Mouse (Mus musculus): ENCODE data around the gene Olfr186.
"Not testable (repeated sequence)": the region's sequence is repeated elsewhere in the genome, so short reads cannot be mapped to it uniquely, and the experiment has no call there.

Olfr186 gene

DNA sequence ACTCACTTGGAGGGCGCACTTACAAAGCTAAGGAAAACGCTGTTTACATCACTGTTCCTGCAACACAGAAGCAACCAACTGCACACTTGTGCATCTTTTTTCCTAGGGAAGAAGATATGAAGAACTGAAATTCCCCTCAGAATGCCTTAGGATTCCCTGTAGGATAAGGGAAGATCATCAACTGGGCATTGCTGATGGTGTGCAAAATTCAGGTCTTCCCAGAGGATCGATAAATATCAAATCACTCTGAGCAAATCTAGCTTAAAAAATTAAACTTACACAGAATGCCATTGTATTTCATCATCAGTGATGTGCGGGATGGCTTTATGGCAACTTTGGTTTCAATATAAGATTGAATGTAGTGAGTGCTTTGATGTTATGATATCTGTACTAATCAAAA is at the start of gene Olfr186:
Gene Olfr186, minus strand, starts transcription at position 101 of the 400 bp plus-strand sequence.
- DNase-seq, result no peak

DNA sequence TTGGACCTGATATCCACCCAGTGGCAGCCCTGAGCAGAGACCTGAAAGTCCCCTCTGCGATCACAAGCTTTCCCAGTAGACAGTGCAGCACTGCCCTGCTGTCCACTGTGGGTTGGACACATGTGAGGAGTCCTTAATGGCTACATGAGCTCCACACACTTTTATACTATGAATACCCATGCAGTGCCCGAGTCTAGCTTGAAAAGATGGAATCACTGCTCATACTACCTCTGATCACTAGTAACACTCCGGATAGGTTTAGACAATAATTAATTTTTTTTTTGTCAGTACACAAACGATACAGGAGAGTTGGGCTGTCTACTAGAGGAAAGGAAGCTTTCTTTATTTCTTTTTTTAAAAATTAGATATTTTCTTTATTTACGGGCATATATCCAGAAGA is 47.8 kb upstream of the Olfr186 start, which contains the start of gene Olfr190:
Gene Olfr190, minus strand, starts transcription at position 101 of the 400 bp plus-strand sequence.
- DNase-seq, result no peak

DNA sequence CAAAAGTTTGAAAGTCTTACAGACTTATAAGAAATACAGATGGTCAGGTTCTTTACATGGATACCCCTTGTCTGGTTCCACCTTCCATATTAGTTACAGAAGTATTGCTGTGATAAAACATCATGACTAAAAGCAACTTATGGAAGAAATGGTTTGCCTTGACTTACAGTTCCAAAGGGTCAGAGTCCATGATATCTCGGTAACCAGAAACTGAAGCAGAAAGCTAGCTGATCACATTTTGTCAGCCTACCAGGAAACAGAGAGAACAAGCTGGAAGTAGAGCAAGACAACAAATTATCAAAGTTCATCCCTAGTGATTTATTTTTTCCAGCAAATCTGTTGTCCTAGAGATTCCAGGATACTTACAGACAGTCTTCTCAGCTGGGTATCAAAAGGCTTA is 43.4 kb upstream of the Olfr186 start:
- no peak for DNase-seq

DNA sequence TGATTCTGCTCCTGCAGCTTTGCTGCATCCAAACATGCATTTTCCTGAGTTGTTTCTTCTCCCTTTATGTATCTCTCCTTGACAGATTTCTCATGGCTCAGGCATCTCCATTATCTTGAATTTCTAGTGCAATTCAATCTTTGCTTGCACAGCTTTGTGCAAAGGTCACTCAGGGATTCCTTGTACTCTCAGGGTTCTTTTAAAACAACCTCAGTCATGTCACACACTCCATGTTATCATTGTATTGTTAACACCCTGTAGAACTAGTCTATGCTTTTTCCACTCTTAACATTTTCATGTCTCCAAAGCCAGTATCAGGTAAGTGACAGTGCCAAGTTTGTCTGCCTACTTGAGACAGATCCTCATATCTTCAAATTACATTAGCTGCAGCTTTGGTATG is 41.7 kb upstream of the Olfr186 start:
- no peak for DNase-seq

DNA sequence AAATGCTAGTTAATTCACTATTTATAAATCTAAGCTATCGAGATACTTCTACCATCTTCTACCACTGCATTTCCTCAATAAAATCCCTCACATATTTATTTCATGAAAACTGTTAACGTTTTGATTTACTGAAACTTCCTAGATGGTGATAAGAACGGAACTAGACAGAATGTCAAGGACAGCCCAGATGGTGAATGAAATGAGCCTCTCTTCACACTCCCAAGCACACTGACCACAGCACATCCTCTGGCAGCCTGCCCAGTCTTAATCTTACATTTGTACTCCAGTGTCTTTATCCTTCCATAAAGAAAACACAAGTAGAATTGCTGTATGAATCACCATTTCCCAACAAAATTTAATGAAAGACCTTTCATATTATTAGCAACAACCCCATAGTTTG is 32.3 kb upstream of the Olfr186 start:
- DNase-seq, result not testable (repeated sequence)

DNA sequence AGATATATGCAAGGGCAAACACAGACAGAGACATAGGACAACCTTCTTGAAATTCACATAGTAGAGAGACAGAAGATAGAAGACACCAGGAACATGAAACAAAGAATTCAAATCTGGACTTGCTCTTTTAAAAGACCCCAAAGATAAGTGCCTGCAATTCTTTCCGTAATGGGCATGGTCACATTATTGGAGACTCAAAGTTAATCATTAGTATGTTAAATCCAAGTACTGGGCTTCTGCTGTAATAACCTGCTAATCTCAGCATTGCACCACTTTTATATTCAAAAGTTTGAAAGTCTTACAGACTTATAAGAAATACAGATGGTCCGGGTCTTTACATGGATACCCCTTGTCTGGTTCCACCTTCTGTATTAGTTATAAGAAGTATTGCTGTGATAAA is 19.2 kb upstream of the Olfr186 start:
- not testable (repeated sequence) for DNase-seq

DNA sequence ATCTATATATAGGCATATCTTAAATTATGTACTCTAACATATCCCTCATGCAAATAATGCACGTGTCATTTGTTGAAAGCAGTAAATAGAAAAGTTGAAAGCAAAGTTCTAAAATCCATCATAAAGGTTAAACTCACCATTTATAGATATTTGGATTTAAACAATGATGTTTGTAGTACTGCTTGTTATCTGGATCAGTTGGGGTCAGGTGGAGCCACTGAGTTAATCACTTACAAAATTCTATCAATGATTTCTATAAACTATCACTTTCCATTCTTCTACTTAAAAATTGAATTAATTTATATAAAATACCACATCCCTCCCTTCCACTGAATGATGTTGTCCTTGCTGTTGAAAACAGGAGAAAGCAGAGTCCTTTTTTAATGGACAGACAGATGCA is 18.8 kb upstream of the Olfr186 start:
- no peak for DNase-seq

DNA sequence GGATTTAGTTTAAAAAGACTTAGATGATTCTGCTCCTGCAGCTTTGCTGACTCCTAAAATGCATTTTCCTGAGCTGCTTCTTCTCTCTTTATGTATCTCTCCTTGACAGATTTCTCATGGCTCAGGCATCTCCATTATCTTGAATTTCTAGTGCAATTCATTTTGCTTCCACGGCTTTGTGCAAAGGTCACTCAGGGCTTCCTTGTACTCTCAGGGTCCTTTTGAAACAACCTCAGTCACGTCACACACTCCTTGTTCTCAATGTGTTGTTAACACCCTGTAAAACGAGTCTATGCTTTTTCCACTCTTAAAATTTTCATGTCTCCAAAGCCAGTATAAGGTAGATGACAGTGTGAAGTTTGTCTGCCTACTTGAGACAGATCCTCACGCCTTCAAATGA is 17.5 kb upstream of the Olfr186 start:
- no peak for DNase-seq

DNA sequence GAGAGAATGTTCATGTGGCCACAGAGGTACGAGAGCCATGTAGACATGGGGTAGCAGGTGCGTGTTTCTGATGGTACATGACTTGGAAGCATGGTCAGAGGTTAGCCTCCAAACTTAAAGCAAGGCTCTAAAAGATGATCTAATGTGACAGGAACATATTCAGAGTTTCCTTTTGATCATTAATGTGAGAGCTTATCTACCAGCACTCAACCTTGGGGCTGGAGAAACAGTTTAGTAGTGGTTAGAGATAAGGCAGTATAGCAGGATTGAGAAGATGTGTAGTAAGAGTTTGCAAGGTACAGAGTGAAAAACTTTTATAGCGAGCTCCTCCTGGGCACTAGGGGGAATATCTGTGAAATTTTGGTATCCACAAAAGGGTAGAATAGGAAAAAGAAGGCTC is 15.7 kb upstream of the Olfr186 start:
- no peak for DNase-seq

DNA sequence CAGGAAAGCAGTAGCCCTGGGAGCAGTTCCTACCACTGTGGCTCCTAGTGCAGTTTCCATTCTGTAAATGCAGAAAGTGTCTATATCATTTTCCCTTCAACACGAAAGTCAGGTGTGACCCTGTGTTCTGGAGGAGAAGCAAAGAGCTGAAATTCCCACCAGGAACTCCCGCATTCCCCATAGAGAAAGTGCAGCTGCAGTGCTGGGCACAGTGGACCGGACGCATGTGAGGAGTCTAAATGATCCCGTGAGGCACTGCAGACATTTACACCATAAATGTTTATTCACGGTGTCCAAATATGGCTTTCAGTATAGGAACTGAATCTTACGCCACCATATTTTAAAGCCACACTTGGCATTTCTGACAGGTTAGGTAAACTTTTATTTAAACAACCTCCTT is 9.6 kb upstream of the Olfr186 start, which contains the start of gene Olfr187:
Gene Olfr187, minus strand, starts transcription at position 58 of the 400 bp plus-strand sequence.
- DNase-seq, result no peak

DNA sequence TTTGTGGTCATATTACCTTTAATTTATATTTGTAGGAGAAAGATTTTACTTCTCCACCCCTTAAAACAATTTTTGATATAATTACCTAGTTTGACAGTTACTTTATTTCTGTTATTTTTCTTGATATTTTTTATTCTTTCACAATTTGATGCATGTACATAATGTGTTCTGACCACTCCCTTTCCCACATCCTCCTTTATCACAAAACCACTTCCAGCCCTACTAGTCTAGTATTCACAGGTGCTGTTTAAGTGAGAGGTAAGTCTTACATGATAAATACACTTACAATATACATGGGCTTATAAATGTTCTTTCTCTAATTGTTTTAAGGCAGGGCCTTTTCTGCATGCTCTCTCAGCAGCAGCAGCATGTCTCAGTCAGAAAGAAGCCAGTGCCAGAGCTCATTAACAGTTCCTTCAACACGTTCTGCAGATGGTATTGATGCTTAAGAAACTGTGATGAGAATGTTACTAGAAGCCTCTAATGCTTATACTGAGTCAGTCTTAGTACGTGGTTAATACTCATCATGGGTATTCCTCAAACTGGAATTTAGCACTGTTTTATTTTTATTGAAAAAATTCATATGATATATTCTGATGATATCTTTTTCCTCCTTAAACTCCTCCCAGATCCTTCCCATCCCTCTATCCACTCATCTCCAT is 16.6 kb downstream of the Olfr186 start:
- no peak for DNase-seq

DNA sequence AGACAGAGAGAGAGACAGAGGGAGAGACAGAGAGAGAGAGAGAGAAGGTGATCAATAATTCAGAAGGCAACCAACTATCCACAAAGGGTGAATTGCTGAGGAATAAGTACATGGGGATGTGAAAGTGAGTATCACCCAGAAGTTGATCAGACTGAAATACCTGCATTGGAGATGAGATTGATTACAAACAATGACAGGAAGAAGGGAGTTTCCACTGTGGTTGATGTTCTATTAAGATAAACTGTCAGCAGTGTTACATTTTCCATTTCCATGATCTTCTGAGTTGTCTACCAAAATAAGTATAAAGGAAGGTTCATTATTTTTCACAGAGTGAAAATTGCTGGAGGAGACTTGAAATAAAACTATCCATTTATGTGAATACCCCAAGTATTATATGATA is 22.9 kb downstream of the Olfr186 start:
- DNase-seq, result no peak

DNA sequence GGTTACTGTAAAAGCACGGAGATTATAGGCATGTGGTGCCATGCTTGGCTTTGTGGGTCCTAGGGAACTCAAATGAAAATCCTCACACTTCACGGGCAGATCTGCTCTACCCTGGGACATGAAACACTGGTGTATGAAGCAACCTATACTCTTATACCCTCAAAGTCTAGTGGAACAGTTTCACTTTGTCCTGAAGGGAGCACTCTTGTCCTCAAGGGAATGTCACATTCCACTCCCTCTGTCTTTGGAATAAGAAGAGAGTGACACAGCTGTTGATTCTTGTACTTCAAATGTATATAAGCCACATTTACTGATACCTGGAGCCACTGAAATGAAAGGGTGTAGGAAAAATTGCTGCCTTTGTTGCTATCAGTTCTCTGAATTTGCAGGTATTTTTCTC is 35.0 kb downstream of the Olfr186 start, which contains the start of gene Olfr183:
Gene Olfr183, plus strand, starts transcription at position 301 of the 400 bp plus-strand sequence.
- DNase-seq, result no peak
